Mouse (Mus musculus) ES-Bruce4 (cell line): ENCODE measurements around the gene Zbtb20. TPM values are rescaled to one million over a fixed set of nuclear protein-coding genes. Genes with fewer than 3 reads are reported as not detected.

Experiments
- H3K27ac ChIP-seq: 2 replicates; pipeline ENCODE4 v1.5.1; 2012; ENCODE audit warnings: low read length, inconsistent platforms; ENCODE audit not compliant: insufficient read depth
- H3K27me3 ChIP-seq: 2 replicates; pipeline ENCODE4 v1.6.1; 2012; ENCODE audit warnings: mild to moderate bottlenecking, low read length, inconsistent platforms; ENCODE audit not compliant: control insufficient read depth, poor library complexity, insufficient read depth, severe bottlenecking
- H3K36me3 ChIP-seq: 2 replicates; pipeline ENCODE4 v1.6.1; 2012; ENCODE audit warnings: inconsistent platforms, mild to moderate bottlenecking, low read length, moderate library complexity; ENCODE audit not compliant: control insufficient read depth, poor library complexity, insufficient read depth, severe bottlenecking
- H3K4me1 ChIP-seq: one replicate; pipeline ENCODE4 v1.8.1; 2011; ENCODE audit warnings: low read length; ENCODE audit not compliant: control insufficient read depth, insufficient read depth
- H3K4me3 ChIP-seq: 2 replicates; pipeline ENCODE4 v1.5.1; 2011; ENCODE audit warnings: low read depth, mild to moderate bottlenecking, low read length
- H3K9ac ChIP-seq: 2 replicates; pipeline ENCODE4 v1.6.1; 2012; ENCODE audit warnings: low read depth, mild to moderate bottlenecking, inconsistent platforms; ENCODE audit not compliant: poor library complexity, severe bottlenecking
- H3K9me3 ChIP-seq: replicated peaks from 2 replicates; pipeline ENCODE4 v1.6.1; 2012; ENCODE audit warnings: mild to moderate bottlenecking, low read length, inconsistent platforms; ENCODE audit not compliant: control insufficient read depth, poor library complexity, insufficient read depth, severe bottlenecking
- CTCF ChIP-seq: IDR thresholded peaks from one replicate; pipeline ENCODE4 v1.8.1; 2011; ENCODE audit warnings: low read depth, low read length
- EP300 ChIP-seq: IDR thresholded peaks from 2 replicates; pipeline ENCODE4 v1.6.1; 2011; ENCODE audit warnings: low read depth, low read length; ENCODE audit not compliant: insufficient read depth
- POLR2A ChIP-seq: IDR thresholded peaks from one replicate; pipeline ENCODE4 v1.8.1; 2011; ENCODE audit warnings: low read length; ENCODE audit not compliant: insufficient read depth
- polyA plus RNA-seq: library from polyadenylated mRNA; stranded (reverse); fragments of >200 nt; gene quantifications from 2 replicates; pipeline ENCODE4 v1.2.4, GENCODE M21; 2011; ENCODE audit warnings: low read depth; ENCODE audit not compliant: missing spikeins, insufficient read depth, insufficient read length

Zbtb20 gene
- polyA plus RNA-seq, 1 experiment: 9.9 TPM

DNA sequence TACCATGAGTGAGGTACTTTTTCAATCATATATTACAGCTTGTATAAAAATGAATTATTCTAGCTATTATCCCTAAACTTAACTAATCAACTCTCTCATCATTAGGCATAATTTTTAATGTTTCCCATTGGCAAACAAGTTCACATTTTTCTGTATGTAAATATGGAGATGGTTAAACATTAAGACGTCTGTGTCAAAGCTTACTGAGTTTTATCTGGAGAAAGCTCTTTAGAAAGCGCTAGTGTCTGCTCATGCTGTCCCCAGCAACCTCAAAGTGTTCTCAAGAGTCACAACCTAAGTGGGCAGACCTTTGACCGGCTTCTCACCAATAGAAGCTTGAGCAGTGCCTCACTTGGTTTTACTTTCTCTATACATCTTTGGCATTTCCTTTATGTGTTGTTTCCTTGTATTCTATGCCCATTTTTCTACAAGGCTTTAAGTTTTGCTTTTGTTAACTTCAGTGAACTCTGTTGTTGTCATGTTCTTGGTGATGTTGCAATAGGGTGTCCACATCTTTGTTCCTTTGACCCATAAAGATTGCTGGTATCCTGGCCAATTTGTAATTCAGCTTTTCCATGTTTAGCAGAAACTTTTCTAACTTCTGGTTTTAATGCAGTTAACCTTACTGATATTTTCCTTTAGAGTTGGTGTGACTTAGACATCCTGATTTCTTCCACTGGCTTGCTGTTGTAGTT, 522.1 kb downstream of the Zbtb20 start:
- no peaks in the 10 kb centered on the region for H3K27me3 ChIP-seq
- H3K9ac ChIP-seq: no peak overlapping the region
- H3K4me3 ChIP-seq: no peak overlapping the region

DNA sequence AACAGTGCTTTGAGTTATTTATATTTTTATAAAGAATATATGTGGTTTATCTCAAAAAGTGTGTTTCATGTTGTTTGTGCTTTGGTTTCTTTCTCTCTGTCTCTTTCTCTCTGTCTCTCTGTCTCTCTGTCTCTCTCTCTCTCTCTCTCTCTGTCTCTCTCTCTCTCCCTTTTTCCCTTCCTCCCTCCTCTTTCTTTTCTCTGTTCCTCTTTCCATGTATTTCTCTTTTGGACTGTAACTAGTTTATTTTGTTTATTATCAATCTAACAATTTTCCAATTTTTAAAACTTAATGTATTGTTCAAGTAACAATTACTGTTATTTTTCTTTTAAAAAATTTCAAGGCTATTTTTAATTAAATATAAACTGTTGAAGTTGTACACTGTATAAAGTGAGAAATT, 523.7 kb downstream of the Zbtb20 start:
- H3K4me3 ChIP-seq: no peak overlapping the region
- H3K4me1 ChIP-seq: no peaks in the 10 kb centered on the region
- H3K9ac ChIP-seq: no peak overlapping the region
- H3K36me3 ChIP-seq: no peaks in the 10 kb centered on the region
- TF ChIP-seq CTCF (no peak), POLR2A (no peak), EP300 (no peak)
- H3K27me3 ChIP-seq: no peaks in the 10 kb centered on the region
- H3K27ac ChIP-seq: no peak overlapping the region
- H3K9me3 ChIP-seq: no peaks in the 10 kb centered on the region

More for the DNA sequence above, 522.1 kb downstream of the Zbtb20 start:
- no peak overlapping the region for H3K27ac ChIP-seq
- no peaks in the 10 kb centered on the region for H3K36me3 ChIP-seq
- TF ChIP-seq CTCF (no peak), POLR2A (no peak), EP300 (no peak)
- H3K4me1 ChIP-seq: no peaks in the 10 kb centered on the region
- no peaks in the 10 kb centered on the region for H3K9me3 ChIP-seq

DNA sequence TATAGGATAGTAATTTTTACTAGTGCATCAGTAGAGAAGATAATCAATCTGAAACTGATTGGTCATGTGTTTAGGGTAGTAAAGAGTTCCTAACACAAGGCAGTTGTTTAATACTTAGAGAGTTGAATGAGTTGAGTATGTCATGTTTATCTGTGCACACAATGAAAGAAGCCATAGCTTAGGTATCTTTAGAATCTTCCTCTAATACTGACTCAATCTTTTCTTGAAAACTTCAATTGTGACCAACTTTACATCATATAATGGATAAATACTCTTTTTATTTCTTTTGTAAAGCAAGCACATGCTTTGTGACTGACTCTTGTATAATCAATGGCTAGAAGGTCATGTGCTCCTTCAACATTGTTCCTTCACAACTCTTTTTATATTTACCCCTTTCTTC, 524.4 kb downstream of the Zbtb20 start:
- Histone ChIP-seq H3K4me3 (no peak overlapping the region), H3K36me3 (no peaks in the 10 kb centered on the region), H3K9ac (no peak overlapping the region), H3K4me1 (no peaks in the 10 kb centered on the region), H3K27me3 (no peaks in the 10 kb centered on the region), H3K9me3 (no peaks in the 10 kb centered on the region), H3K27ac (no peak overlapping the region)
- TF ChIP-seq POLR2A (no peak), CTCF (no peak), EP300 (no peak)

DNA sequence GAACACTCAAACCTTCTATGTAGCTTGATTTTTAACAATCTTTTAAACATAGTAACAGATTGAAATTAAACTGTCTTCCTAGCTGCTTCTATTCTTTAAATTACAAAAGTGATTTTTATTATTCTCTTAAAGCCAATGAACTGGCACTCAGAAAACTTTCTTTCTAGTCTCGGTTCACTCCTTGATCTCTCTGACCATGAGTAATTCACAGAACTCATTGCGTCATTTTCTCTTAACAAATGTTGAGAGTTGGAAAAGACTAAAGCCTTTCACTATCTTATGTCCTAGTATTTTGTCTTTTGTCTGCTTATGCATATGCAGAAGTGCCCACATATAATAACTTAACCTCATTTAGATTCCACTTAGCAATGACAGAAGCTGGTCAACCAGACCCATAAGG, 525.3 kb downstream of the Zbtb20 start:
- TF ChIP-seq POLR2A: no peak
- TF ChIP-seq CTCF: no peak
- TF ChIP-seq EP300: no peak

DNA sequence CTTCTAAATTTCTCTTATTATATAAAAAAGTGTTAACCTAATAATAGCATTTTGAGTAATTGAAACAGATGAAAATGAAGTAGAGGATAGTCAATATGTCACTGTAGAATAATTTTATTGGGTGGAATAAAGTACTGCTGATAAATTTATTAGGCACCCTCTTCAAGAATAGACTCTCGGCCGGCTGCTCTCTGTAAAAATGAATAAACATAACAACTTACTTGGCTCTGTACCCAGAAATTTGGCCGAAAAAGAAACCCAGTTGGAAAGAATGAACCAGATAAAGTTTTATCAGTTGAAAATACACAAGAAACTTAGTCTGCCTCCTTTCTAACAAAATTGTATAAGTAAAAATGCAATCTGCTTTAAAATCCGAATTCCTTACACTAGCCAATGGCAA, 527.2 kb downstream of the Zbtb20 start:
- Histone ChIP-seq H3K27ac (no peak overlapping the region), H3K9me3 (no peaks in the 10 kb centered on the region), H3K36me3 (no peaks in the 10 kb centered on the region), H3K4me1 (no peaks in the 10 kb centered on the region), H3K9ac (no peak overlapping the region), H3K4me3 (no peak overlapping the region), H3K27me3 (no peaks in the 10 kb centered on the region)
- TF ChIP-seq CTCF: no peak
- no peak for TF ChIP-seq EP300
- no peak for TF ChIP-seq POLR2A

More for the DNA sequence above, 525.3 kb downstream of the Zbtb20 start:
- Histone ChIP-seq H3K27ac (no peak overlapping the region), H3K36me3 (no peaks in the 10 kb centered on the region), H3K9ac (no peak overlapping the region), H3K4me3 (no peak overlapping the region), H3K27me3 (no peaks in the 10 kb centered on the region), H3K4me1 (no peaks in the 10 kb centered on the region), H3K9me3 (no peaks in the 10 kb centered on the region)

DNA sequence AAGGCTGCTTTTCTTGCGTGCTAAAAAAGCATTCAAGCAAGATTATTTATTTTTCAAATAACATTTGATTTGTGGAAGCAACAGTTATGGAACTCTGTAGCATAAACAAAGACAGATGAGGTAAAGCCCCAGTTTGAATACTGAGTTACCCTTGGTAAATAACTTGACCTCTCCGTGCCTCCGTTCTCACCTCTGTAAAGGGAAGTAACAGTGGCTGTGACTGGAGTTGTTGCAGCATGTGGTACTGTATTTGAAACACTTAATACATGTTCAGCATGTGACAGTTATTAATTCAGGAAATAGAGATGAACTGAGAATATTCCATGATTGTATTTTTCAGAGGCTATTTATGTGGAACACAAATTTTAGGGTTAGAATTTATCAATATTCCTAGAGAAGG, 529.4 kb downstream of the Zbtb20 start:
- Histone ChIP-seq H3K4me1 (no peaks in the 10 kb centered on the region), H3K36me3 (no peaks in the 10 kb centered on the region), H3K27ac (no peak overlapping the region), H3K27me3 (no peaks in the 10 kb centered on the region), H3K9me3 (no peaks in the 10 kb centered on the region), H3K4me3 (no peak overlapping the region), H3K9ac (no peak overlapping the region)
- TF ChIP-seq POLR2A (no peak), EP300 (no peak), CTCF (no peak)
